Mouse (Mus musculus) embryonic fibroblast, embryonic 13.5 days (primary cell): ENCODE results near the gene Pcdh7. TPM values are rescaled to one million over a fixed set of nuclear protein-coding genes. Genes with fewer than 3 reads are reported as not detected.

Experiments used
- H3K27ac ChIP-seq: 2 replicates; pipeline ENCODE4 v1.5.1; 2012; ENCODE audit warnings: low read length, control low read depth, inconsistent platforms; ENCODE audit not compliant: insufficient read depth
- H3K4me1 ChIP-seq: 2 replicates; pipeline ENCODE4 v1.6.1; 2011; ENCODE audit warnings: low read length; ENCODE audit not compliant: control insufficient read depth, insufficient read depth
- H3K4me3 ChIP-seq: 2 replicates; pipeline ENCODE4 v1.5.1; 2011; ENCODE audit warnings: mild to moderate bottlenecking, control low read depth, low read length; ENCODE audit not compliant: insufficient read depth
- CTCF ChIP-seq: IDR thresholded peaks from 2 replicates; pipeline ENCODE4 v1.5.1; 2011; ENCODE audit warnings: mild to moderate bottlenecking, control low read depth, low read length, moderate library complexity, borderline replicate concordance; ENCODE audit not compliant: insufficient read depth
- POLR2A ChIP-seq: IDR thresholded peaks from 2 replicates; pipeline ENCODE4 v1.6.1; 2011; ENCODE audit warnings: low read depth, mild to moderate bottlenecking, control low read depth, low read length, moderate library complexity
- polyA plus RNA-seq: library from polyadenylated mRNA; stranded (reverse); fragments of >200 nt; gene quantifications from 2 replicates; pipeline ENCODE4 v1.2.4, GENCODE M21; 2011; ENCODE audit warnings: low read depth; ENCODE audit not compliant: missing spikeins, insufficient read length

Gene Pcdh7
- polyA plus RNA-seq, 1 experiment: 63.8 TPM

DNA sequence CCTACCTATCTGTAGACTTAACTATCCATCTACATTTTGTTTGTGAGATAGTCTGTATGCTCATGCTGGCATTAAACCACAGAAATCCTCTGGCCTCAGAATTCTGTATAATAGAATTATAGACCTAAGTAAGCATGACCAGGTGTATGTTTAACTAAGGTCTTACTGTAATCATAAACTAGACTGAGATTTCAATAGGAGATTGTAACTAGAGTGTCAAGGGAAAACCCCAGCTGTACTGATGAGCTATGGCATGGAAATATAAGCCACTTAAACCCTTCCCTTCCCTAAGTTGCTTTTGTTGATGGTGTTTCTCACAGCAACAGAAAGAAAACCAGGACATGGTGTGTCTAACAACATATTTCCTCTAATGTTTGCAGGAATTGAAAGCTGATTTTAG is 78.6 kb downstream of the Pcdh7 start:
- H3K4me1 ChIP-seq: no peaks in the 10 kb centered on the region
- no peak overlapping the region for H3K4me3 ChIP-seq
- TF ChIP-seq POLR2A (no peak), CTCF (no peak)
- H3K27ac ChIP-seq: no peak overlapping the region

DNA sequence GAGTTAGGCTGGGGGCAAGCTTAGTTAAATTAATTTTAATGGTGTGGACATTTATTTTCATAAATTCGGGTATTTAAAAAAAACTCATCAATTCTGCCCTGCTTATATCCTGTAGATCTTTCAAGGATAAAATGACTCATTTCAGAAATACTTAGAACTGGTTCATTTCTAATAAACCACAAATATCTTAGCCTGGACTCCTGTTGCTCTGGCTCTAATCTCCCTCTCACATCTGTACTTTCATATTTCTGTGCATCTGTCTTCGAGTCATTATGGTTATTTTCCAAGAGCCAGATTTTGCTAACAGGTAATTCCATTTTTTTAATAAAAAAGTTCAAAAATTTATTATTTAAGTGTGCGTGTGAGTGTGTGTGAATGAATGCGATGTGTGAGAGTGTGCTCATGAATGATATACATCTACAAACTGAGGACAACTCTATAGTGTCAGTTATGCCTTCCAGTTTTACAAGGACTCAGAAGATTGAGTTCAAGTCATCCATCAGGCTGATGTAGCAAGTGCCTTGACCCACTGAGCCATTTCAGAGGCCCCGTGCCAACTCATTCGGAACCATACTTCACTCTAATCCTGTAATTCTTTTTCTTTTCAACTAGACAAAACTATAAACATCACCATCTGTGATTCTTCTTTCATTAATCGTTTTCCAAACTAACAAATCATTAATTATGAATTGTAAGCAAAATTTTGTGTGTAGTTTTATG is 80.3 kb downstream of the Pcdh7 start:
- TF ChIP-seq POLR2A (no peak), CTCF (no peak)
- H3K27ac ChIP-seq: no peak overlapping the region
- peaks cover 2% of the 10 kb centered on the region; the same call in 1 of the 2 replicates for H3K4me1 ChIP-seq
- no peak overlapping the region for H3K4me3 ChIP-seq

DNA sequence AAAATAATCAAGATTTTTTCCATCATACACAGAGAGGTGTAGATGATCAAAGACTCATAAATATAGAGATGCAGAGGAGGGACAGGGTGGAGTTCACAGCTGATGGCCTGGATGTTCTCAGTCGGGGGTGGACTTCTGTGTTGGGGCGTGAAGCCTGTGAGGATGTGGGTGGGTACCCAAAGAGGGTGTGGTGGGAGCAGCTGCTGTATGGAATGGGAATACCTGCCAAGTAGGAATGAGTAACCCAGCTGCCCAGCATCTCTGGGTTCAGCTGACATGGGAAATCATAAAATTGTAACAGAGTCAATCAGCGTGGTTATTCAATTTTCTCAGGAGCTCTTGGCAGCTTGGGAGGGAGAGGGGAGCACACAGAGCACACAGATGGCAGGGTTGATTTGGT is 85.3 kb downstream of the Pcdh7 start:
- H3K4me3 ChIP-seq: no peak overlapping the region
- H3K27ac ChIP-seq: no peak overlapping the region
- TF ChIP-seq POLR2A (no peak), CTCF (no peak)
- peaks cover 6% of the 10 kb centered on the region for H3K4me1 ChIP-seq

DNA sequence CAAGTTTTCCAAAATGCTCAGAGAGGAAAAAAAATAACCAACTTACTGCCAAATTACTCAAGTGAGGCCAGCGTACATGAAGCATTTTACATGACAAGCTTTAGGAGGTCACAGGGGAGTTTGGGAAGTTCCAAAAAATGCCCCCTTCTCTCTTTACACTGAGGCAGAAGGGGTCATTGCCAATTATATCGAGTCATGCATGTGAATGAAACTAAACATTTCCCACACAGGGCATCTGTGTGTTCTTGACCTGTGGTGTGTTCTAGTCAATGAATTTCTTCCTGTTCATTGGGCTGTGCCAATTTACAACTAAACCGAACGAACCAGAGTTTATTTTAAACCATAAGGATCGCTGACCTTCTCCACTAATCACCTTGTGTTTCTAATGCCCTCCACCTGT is 86.1 kb downstream of the Pcdh7 start:
- TF ChIP-seq CTCF (no peak), POLR2A (no peak)
- H3K4me3 ChIP-seq: no peak overlapping the region
- no peak overlapping the region for H3K27ac ChIP-seq
- H3K4me1 ChIP-seq: peaks cover 6% of the 10 kb centered on the region

DNA sequence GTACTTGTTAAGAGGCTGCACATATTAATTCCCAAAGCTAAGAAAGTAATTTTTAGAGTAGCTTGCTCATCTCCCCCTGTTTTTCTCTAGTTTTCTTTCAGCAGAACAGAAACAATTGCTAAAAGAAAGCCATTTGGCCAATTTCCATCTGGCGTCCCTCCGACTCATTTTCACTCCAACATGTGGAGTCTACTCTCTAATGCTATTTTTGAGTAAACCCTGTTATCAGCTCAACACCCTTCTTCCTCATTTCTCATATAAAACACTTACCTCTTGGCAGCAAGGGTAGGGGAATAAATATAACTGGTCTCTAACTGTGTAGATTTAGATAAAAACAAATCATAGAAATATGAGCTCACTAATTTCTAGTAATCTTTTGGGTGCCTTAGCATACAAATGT is 89.6 kb downstream of the Pcdh7 start:
- Histone ChIP-seq H3K27ac (no peak overlapping the region), H3K4me1 (peaks cover 6% of the 10 kb centered on the region), H3K4me3 (no peak overlapping the region)
- TF ChIP-seq POLR2A (no peak), CTCF (no peak)

DNA sequence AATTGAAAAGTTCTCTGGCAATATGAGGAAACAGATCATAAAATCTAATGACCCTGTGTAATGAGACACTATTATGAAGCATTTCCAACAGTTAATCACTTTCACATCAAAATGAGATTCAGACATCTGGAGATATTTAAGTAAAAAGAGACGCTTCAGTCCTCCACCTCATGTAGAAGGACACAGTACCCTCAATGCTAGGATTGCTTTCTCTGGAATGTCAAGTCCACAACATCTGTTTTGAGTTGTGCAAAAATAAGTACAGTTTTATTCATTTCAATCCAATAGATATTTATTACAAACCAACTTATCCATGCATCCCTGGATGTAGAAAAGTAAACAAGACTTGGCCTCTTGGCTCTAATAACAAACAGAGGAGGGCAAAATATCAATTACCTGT is 92.9 kb downstream of the Pcdh7 start:
- Histone ChIP-seq H3K4me1 (no peaks in the 10 kb centered on the region), H3K27ac (no peak overlapping the region), H3K4me3 (no peak overlapping the region)
- no peak for TF ChIP-seq CTCF
- no peak for TF ChIP-seq POLR2A

DNA sequence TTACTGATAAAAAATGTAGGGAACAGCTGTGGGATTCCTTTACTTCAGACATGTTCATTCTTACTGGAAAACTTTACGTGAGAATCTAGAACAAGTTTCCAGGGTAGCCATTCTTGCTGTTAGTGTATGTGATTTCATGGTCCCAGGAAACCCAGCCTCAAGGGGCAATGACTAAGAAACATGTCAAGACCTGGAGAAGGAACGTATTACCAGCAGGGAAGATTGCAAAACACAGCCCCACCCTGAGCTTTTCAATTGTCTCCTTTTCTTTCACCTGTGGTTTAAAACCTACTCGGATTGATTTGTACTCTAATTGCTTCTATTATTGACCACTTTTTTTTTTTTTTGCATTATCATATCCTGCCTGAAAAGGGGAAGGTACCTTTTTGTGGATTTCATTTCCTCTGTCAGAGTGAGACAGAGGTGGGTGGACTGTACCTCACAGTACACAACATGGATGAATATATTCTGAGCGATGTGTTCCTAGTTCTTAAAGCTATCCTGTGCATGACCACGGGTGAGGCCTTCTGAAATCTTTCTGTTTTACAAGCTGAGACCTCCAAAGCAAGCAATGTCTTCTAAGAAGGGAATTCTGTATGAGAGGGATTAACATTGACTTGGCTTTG is 98.3 kb downstream of the Pcdh7 start:
- Histone ChIP-seq H3K4me3 (no peak overlapping the region), H3K27ac (peak overlapping the region; percentile 52), H3K4me1 (peaks cover 2% of the 10 kb centered on the region; the same call in 1 of the 2 replicates)
- TF ChIP-seq CTCF: no peak
- TF ChIP-seq POLR2A: no peak

DNA sequence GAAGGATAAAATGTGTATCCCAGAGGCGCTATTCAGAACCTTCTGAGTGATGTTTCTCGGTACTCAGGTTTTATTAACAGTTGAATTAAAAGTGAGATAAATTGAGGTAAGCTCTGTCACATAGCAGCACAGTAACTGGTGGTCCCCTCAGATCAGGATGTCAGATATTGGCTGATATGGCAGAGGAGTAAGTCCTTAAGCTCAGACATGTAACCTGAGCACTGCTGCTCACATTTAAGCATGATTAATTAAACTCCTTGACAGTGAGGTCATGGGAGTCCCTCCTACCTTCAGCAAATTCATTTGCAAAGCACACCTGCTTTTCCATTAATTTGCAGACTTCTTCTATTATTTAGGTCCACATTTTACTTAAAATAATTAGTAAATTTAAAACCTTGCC is 102.0 kb downstream of the Pcdh7 start:
- TF ChIP-seq POLR2A: no peak
- no peak for TF ChIP-seq CTCF
- no peak overlapping the region for H3K4me3 ChIP-seq
- no peak overlapping the region for H3K27ac ChIP-seq
- peaks cover 2% of the 10 kb centered on the region for H3K4me1 ChIP-seq

DNA sequence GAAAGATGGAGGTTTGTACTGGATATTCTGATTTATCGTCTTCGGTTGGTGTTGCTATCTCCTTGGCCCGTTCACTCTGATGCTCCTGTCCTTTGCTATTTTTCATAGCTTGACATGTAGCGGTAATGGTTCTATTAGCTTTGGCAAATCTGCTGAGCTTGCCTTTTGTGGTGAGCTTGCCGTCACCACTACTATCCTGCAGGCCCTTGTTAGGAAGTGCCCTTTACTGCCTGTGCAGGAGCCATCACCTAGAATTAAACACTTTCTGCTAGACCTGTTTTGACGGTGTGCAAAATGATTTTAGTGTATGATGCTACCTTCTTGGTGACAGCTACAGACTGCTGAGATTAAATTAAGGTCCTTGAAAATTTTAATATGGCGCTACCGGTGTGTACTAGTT is 103.3 kb downstream of the Pcdh7 start:
- TF ChIP-seq CTCF (no peak), POLR2A (no peak)
- Histone ChIP-seq H3K4me3 (no peak overlapping the region), H3K4me1 (no peaks in the 10 kb centered on the region; the same call in none of the 2 replicates), H3K27ac (no peak overlapping the region)

DNA sequence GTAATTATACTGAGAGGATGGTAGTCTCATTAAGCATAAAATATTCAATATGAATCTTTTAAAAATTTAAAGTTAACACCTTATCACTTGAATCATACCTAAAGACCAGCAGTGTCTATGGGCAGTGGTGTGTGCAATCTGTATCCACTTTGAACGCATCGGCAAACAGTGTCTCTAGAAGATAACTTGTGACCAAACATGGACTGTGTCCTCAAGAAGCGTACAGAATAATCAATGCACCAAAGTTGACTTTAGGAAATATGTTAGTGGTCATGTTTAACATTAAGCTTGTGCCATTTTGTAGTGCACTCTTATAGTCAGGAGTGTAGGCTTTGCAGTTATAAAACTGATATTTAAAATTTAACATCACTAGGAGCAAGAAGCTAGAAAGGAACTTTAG is 110.7 kb downstream of the Pcdh7 start:
- TF ChIP-seq CTCF: no peak
- no peak for TF ChIP-seq POLR2A
- no peaks in the 10 kb centered on the region for H3K4me1 ChIP-seq
- H3K27ac ChIP-seq: no peak overlapping the region
- H3K4me3 ChIP-seq: no peak overlapping the region
